In the genomic region with DNA sequence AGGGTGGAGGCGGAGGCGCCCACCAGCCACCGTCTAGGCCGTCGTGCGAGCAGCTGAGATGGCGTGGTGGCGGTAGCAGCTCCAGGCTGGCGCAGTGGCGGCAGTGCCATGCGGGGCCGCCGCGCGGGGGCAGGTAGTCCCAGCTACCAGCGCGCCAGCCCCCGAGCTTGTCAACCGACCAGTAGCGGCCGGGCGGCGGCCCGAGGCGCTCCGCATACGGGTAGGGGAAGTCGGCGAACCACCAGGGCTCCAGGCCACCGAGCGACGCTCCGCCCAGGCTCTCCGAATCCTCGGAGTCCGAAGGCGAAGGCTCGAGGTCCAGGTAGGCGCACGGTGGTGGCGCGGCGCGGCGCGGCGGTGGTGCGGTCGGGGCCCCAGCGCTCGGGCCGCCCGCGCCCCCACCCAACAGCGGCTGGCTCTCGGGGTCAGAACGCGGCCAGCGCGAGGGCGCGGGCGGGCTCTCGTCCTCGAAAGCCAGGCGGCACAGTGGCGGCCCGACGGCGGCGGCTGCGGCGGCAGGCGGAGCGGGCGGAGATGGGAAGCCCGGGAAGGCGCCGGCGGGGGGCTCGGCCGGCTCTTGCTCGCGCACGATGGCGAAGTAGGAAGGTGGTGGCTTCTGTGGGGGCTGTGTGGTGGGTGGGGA, we compare ENCODE assay signal across 8 mouse cellular contexts. TPM values are rescaled to one million over a fixed set of nuclear protein-coding genes. Genes with fewer than 3 reads are reported as not detected.
A peak's percentile ranks its signal among the peaks of the same experiment; 100 is the strongest.
DNase-seq lines count a peak whose midpoint lies in the region; ATAC-seq lines count a peak whose summit lies in the region.

No protein-coding gene starts in this region.

- under 1% methylated on average over 63 of the region's 86 CpGs for WGBS in kidney, embryonic 14.5 days
- 1% methylated on average over 76 of the region's 86 CpGs for whole genome bisulfite sequencing in hindbrain, embryonic 14.5 days

- H3K27ac ChIP-seq in kidney, embryonic 14.5 days (ENCODE audit: low read depth, low read length): no peak overlapping the region
- no peak overlapping the region for H3K27ac ChIP-seq in hindbrain, embryonic 14.5 days

- H3K9ac ChIP-seq in kidney, embryonic 14.5 days (ENCODE audit: low read depth, low read length): peak overlapping the region; percentile 32; the same call in 1 of the 2 replicates
- H3K9ac ChIP-seq in hindbrain, embryonic 14.5 days: peak overlapping the region; percentile 34; the same call in 1 of the 2 replicates

- DNase-seq in kidney, postnatal 14 days: no peak
- no peak for DNase-seq in hindbrain, embryonic 14.5 days (ENCODE audit: low spot score)
- peak; percentile 16 to 52 for DNase-seq in lung, postnatal 4 days
- no peak for DNase-seq in gastrocnemius, postnatal 25 days
- no peak for DNase-seq in gastrocnemius, postnatal 10 days
- no peak for DNase-seq in ovary, postnatal 14 days (ENCODE audit: low spot score)

- H3K4me2 ChIP-seq in kidney, embryonic 14.5 days (replicated peaks; ENCODE audit: low read depth, low read length): peak overlapping the region; percentile 49
- peak overlapping the region; percentile 41 for H3K4me2 ChIP-seq in hindbrain, embryonic 14.5 days (replicated peaks)

- ATAC-seq in kidney, embryonic 14.5 days (ENCODE audit: low FRiP score, low TSS enrichment): no peak
- peak; percentile 48; the same call in 1 of the 2 replicates for ATAC-seq in common myeloid progenitor, adult 5-6 weeks (replicated peaks; ENCODE audit: low read depth, poor library complexity, severe bottlenecking)
- ATAC-seq in hindbrain, embryonic 14.5 days (ENCODE audit: low FRiP score): no peak

- H3K9me3 ChIP-seq in kidney, embryonic 14.5 days (ENCODE audit: control insufficient read depth, low read length): no peaks in the 10 kb centered on the region; the same call in 1 of the 2 replicates
- H3K9me3 ChIP-seq in hindbrain, embryonic 14.5 days (ENCODE audit: control insufficient read depth, low read length): no peaks in the 10 kb centered on the region

- peaks cover 43% of the 10 kb centered on the region for H3K27me3 ChIP-seq in kidney, embryonic 14.5 days (ENCODE audit: control insufficient read depth, insufficient read depth, low read length)
- H3K27me3 ChIP-seq in hindbrain, embryonic 14.5 days (ENCODE audit: control insufficient read depth, insufficient read depth, low read length): peaks cover 51% of the 10 kb centered on the region

- H3K4me3 ChIP-seq in kidney, embryonic 14.5 days (ENCODE audit: low read length): peak overlapping the region; percentile 42
- peak overlapping the region; percentile 32 for H3K4me3 ChIP-seq in hindbrain, embryonic 14.5 days (replicated peaks; ENCODE audit: low read length)

- H3K4me1 ChIP-seq in kidney, embryonic 14.5 days (ENCODE audit: control insufficient read depth, insufficient read depth, low read length): peaks cover 23% of the 10 kb centered on the region
- peaks cover 18% of the 10 kb centered on the region for H3K4me1 ChIP-seq in hindbrain, embryonic 14.5 days (replicated peaks; ENCODE audit: control insufficient read depth, insufficient read depth, low read length)

- H3K36me3 ChIP-seq in kidney, embryonic 14.5 days (ENCODE audit: control insufficient read depth, insufficient read depth, low read length): peaks cover 14% of the 10 kb centered on the region; the same call in 1 of the 2 replicates
- peaks cover 17% of the 10 kb centered on the region for H3K36me3 ChIP-seq in hindbrain, embryonic 14.5 days (replicated peaks; ENCODE audit: control insufficient read depth, insufficient read depth)

RNA-seq across cellular contexts. Expression of a gene that starts 2.5 kb away (rescaled TPM):
- 69.5 and 93.5 TPM in 2 replicates for polyA plus RNA-seq in kidney, embryonic 14.5 days (2014; fragmentation: Nextera tagmentation; extraction: Ambion mirVana)
- 26.9 and 27.6 TPM in 2 replicates for total RNA-seq in common myeloid progenitor, adult 5-6 weeks (2017)
- 37.6 and 42.6 TPM in 2 replicates for polyA plus RNA-seq in hindbrain, embryonic 14.5 days (2014; fragmentation: Nextera tagmentation; extraction: Ambion mirVana)
- total RNA-seq in gastrocnemius, postnatal 25 days (2021): 10 to 100 TPM; 13.5 to 14.5 TPM
- total RNA-seq in gastrocnemius, postnatal 10 days (2021): 10 to 100 TPM; 14.8 to 15.4 TPM

RNA-seq across cellular contexts. Expression of a gene that starts 8.7 kb away (rescaled TPM):
- polyA plus RNA-seq in kidney, embryonic 14.5 days (2014; fragmentation: Nextera tagmentation; extraction: Ambion mirVana): 1.2 and 1.3 TPM in 2 replicates
- total RNA-seq in common myeloid progenitor, adult 5-6 weeks (2017): not detected in 2 replicates
- polyA plus RNA-seq in hindbrain, embryonic 14.5 days (2014; fragmentation: Nextera tagmentation; extraction: Ambion mirVana): 1.3 TPM in 2 replicates
- under 1 TPM; 0.19 to 0.20 TPM for total RNA-seq in gastrocnemius, postnatal 25 days (2021)
- under 1 TPM; 0.36 to 0.45 TPM for total RNA-seq in gastrocnemius, postnatal 10 days (2021)

RNA-seq across cellular contexts. Expression of a gene that starts 18.9 kb away (rescaled TPM):
- polyA plus RNA-seq in kidney, embryonic 14.5 days (2014; fragmentation: Nextera tagmentation; extraction: Ambion mirVana): 109 and 111 TPM in 2 replicates
- 29.2 and 43.8 TPM in 2 replicates for total RNA-seq in common myeloid progenitor, adult 5-6 weeks (2017)
- polyA plus RNA-seq in hindbrain, embryonic 14.5 days (2014; fragmentation: Nextera tagmentation; extraction: Ambion mirVana): 237 and 242 TPM in 2 replicates
- total RNA-seq in gastrocnemius, postnatal 25 days (2021): 10 to 100 TPM; 28.2 to 33.8 TPM
- total RNA-seq in gastrocnemius, postnatal 10 days (2021): 10 to 100 TPM; 45.3 to 45.4 TPM

RNA-seq across cellular contexts. Expression of a gene that starts 39.3 kb away (rescaled TPM):
- 145 and 184 TPM in 2 replicates for polyA plus RNA-seq in kidney, embryonic 14.5 days (2014; fragmentation: Nextera tagmentation; extraction: Ambion mirVana)
- total RNA-seq in common myeloid progenitor, adult 5-6 weeks (2017): 51.8 and 75.5 TPM in 2 replicates
- polyA plus RNA-seq in hindbrain, embryonic 14.5 days (2014; fragmentation: Nextera tagmentation; extraction: Ambion mirVana): 90.3 and 96.6 TPM in 2 replicates
- total RNA-seq in gastrocnemius, postnatal 25 days (2021): 10 to 100 TPM; 53.4 to 64.2 TPM
- total RNA-seq in gastrocnemius, postnatal 10 days (2021): 10 to 100 TPM; 73.5 to 74.7 TPM

RNA-seq across cellular contexts. Expression of a gene that starts 44.9 kb away (rescaled TPM):
- polyA plus RNA-seq in kidney, embryonic 14.5 days (2014; fragmentation: Nextera tagmentation; extraction: Ambion mirVana): 0.28 and 0.37 TPM in 2 replicates
- 0.23 TPM in 1 of 2 replicates, not detected in the other for total RNA-seq in common myeloid progenitor, adult 5-6 weeks (2017)
- polyA plus RNA-seq in hindbrain, embryonic 14.5 days (2014; fragmentation: Nextera tagmentation; extraction: Ambion mirVana): 4.3 and 4.4 TPM in 2 replicates
- total RNA-seq in gastrocnemius, postnatal 25 days (2021): under 1 TPM; 0.32 to 0.46 TPM
- total RNA-seq in gastrocnemius, postnatal 10 days (2021): 1 to 10 TPM in 1 of 2 experiments, under 1 TPM in 1; 0.80 to 1.2 TPM

Comparison
In these comparisons a context has a peak if more than half of its experiments do, and no peak if none do; other contexts are left out.
1. DNase-seq: peak in lung, postnatal 4 days (2 of 2); none in kidney, postnatal 14 days (single experiment), hindbrain, embryonic 14.5 days (single experiment), gastrocnemius, postnatal 25 days (single experiment), gastrocnemius, postnatal 10 days (single experiment) and ovary, postnatal 14 days (single experiment).